Mouse (Mus musculus) neural tube, embryonic 15.5 days (tissue): ENCODE measurements around the gene Ptprq. TPM values are rescaled to one million over a fixed set of nuclear protein-coding genes. Genes with fewer than 3 reads are reported as not detected.

Experiments used
- ATAC-seq: fragments of 200-750 bp; cut with Nextera tagmentation; 2 replicates; pipeline ENCODE4 v1.8.0; 2017; ENCODE audit warnings: mild to moderate bottlenecking, moderate TSS enrichment, moderate library complexity; ENCODE audit not compliant: low FRiP score
- H3K27ac ChIP-seq: fragments of 300-500 bp; sonication (generic); replicated peaks from 2 replicates; pipeline ENCODE4 v1.5.1; 2015; ENCODE audit warnings: mild to moderate bottlenecking, inconsistent platforms
- H3K27me3 ChIP-seq: fragments of 300-500 bp; sonication (generic); replicated peaks from 2 replicates; pipeline ENCODE4 v1.6.1; 2015; ENCODE audit warnings: inconsistent platforms
- H3K36me3 ChIP-seq: fragments of 300-500 bp; sonication (generic); 2 replicates; pipeline ENCODE4 v1.6.1; 2015; ENCODE audit warnings: inconsistent platforms
- H3K4me1 ChIP-seq: fragments of 300-500 bp; sonication (generic); 2 replicates; pipeline ENCODE4 v1.6.1; 2015; ENCODE audit warnings: inconsistent platforms
- H3K4me2 ChIP-seq: fragments of 300-500 bp; sonication (generic); 2 replicates; pipeline ENCODE4 v1.6.1; 2015; ENCODE audit warnings: inconsistent platforms, mild to moderate bottlenecking, moderate library complexity
- H3K4me3 ChIP-seq: fragments of 300-500 bp; sonication (generic); replicated peaks from 2 replicates; pipeline ENCODE4 v1.5.1; 2015; ENCODE audit warnings: mild to moderate bottlenecking, inconsistent platforms
- H3K9ac ChIP-seq: fragments of 300-500 bp; sonication (generic); replicated peaks from 2 replicates; pipeline ENCODE4 v1.6.1; 2015; ENCODE audit warnings: mild to moderate bottlenecking, inconsistent platforms
- H3K9me3 ChIP-seq: fragments of 300-500 bp; sonication (generic); replicated peaks from 2 replicates; pipeline ENCODE4 v1.6.1; 2016; ENCODE audit warnings: inconsistent platforms
- WGBS: fragments of 180-500 bp; shearing (Covaris S2); methylation state at CpG from one replicate; pipeline ENCODE4 v1.1.7; 2015; ENCODE audit warnings: mixed read lengths; 5-methylcytosine and 5-hydroxymethylcytosine counted together
- microRNA-seq: library from miRNA; unstranded; fragments of <30 nt; microRNA quantifications from one replicate; pipeline ENCODE4, GENCODE M21; 2017
- polyA plus RNA-seq: library from polyadenylated mRNA; unstranded; fragments of >200 nt; fragmentation: Nextera tagmentation; extraction: Ambion mirVana; gene quantifications from 2 replicates; pipeline ENCODE4 v1.2.1, GENCODE M21; 2015

The Ptprq gene
- polyA plus RNA-seq, 1 experiment from 2014 or later = 0.15 TPM

- 39% methylated on average over 8 of the region's 8 CpGs for WGBS
- Histone ChIP-seq H3K9me3 (no peaks in the 10 kb centered on the region), H3K9ac (no peak within 1 kb of the TSS), H3K4me1 (no peaks in the 10 kb centered on the region), H3K36me3 (no peaks in the 10 kb centered on the region), H3K4me3 (no peak within 1 kb of the TSS), H3K27me3 (no peaks in the 10 kb centered on the region), H3K27ac (no peak within 1 kb of the TSS), H3K4me2 (no peak within 1 kb of the TSS)
- no peak for ATAC-seq
These were observed 234.0 kb downstream of the Ptprq start, which contains the start of gene Myf5 for GRCm38 (mm10) chr10:107485870-107486269. Gene Myf5 (minus strand): TSS chr10:107486134.

- Histone ChIP-seq H3K27ac (no peak overlapping the region), H3K4me2 (no peak overlapping the region), H3K27me3 (no peaks in the 10 kb centered on the region), H3K4me3 (no peak overlapping the region), H3K36me3 (no peaks in the 10 kb centered on the region), H3K9ac (no peak overlapping the region), H3K4me1 (no peaks in the 10 kb centered on the region), H3K9me3 (no peaks in the 10 kb centered on the region)
- WGBS = 70% methylated on average over 10 of the region's 10 CpGs
- ATAC-seq = no peak
These were observed 235.8 kb downstream of the Ptprq start for GRCm38 (mm10) chr10:107484050-107484449.

GRCm38 (mm10) chr10:107473497-107473896 is 246.4 kb downstream of the Ptprq start:
- H3K9me3 ChIP-seq = no peaks in the 10 kb centered on the region
- ATAC-seq = no peak
- no peak overlapping the region for H3K9ac ChIP-seq
- 46% methylated on average over 2 of the region's 2 CpGs for WGBS
- H3K4me2 ChIP-seq = no peak overlapping the region
- no peaks in the 10 kb centered on the region for H3K36me3 ChIP-seq
- no peak overlapping the region for H3K4me3 ChIP-seq
- H3K4me1 ChIP-seq = no peaks in the 10 kb centered on the region
- no peaks in the 10 kb centered on the region for H3K27me3 ChIP-seq
- no peak overlapping the region for H3K27ac ChIP-seq

GRCm38 (mm10) chr10:107471712-107472111 is 248.1 kb downstream of the Ptprq start:
- H3K4me1 ChIP-seq = no peaks in the 10 kb centered on the region
- H3K27ac ChIP-seq = no peak overlapping the region
- no peak for ATAC-seq
- H3K36me3 ChIP-seq = no peaks in the 10 kb centered on the region
- H3K4me3 ChIP-seq = no peak overlapping the region
- 25% methylated on average over 5 of the region's 5 CpGs for WGBS
- no peak overlapping the region for H3K9ac ChIP-seq
- no peaks in the 10 kb centered on the region for H3K27me3 ChIP-seq
- no peak overlapping the region for H3K4me2 ChIP-seq
- no peaks in the 10 kb centered on the region for H3K9me3 ChIP-seq

- Histone ChIP-seq H3K27ac (no peak overlapping the region), H3K4me3 (no peak overlapping the region), H3K4me2 (no peak overlapping the region), H3K36me3 (no peaks in the 10 kb centered on the region), H3K27me3 (no peaks in the 10 kb centered on the region), H3K9ac (no peak overlapping the region), H3K9me3 (no peaks in the 10 kb centered on the region), H3K4me1 (no peaks in the 10 kb centered on the region)
- 92% methylated on average over 7 of the region's 7 CpGs for WGBS
- no peak for ATAC-seq
These were observed 252.0 kb downstream of the Ptprq start for GRCm38 (mm10) chr10:107467819-107468218.

Small RNA genes within 50 kb of the gene (microRNA-seq; reads per million reads assigned to microRNA genes)
- not detected for gene Gm44403

Other genes with a start within 250 kb of the Ptprq start
- gene Myf5, start 233.9 kb downstream of the Ptprq start, polyA plus RNA-seq = 0.74 and 1.1 TPM in 2 replicates
- 0.75 and 0.84 TPM in 2 replicates for gene Myf6, start 225.3 kb downstream of the Ptprq start, polyA plus RNA-seq
- gene Otogl, start 192.1 kb upstream of the Ptprq start, polyA plus RNA-seq = 0.03 TPM in 1 of 2 replicates, not detected in the other